Mouse (Mus musculus) stomach, embryonic 16.5 days (tissue): ENCODE data around the gene Vmn1r40. TPM values are rescaled to one million over a fixed set of nuclear protein-coding genes. Genes with fewer than 3 reads are reported as not detected.

Experiments used
- ATAC-seq: fragments of 200-750 bp; cut with Nextera tagmentation; 2 replicates; pipeline ENCODE4 v1.8.0; 2017; ENCODE audit warnings: moderate number of reproducible peaks, moderate TSS enrichment; ENCODE audit not compliant: insufficient read depth, low FRiP score
- H3K27ac ChIP-seq: fragments of 300-500 bp; sonication (generic); 2 replicates; pipeline ENCODE4 v1.5.1; 2014; ENCODE audit warnings: low read length
- H3K27me3 ChIP-seq: fragments of 300-500 bp; sonication (generic); 2 replicates; pipeline ENCODE4 v1.6.1; 2014; ENCODE audit warnings: low read length, control low read depth, mixed read lengths; ENCODE audit not compliant: control insufficient read depth, insufficient read depth
- H3K36me3 ChIP-seq: fragments of 300-500 bp; sonication (generic); 2 replicates; pipeline ENCODE4 v1.6.1; 2014; ENCODE audit warnings: low read length; ENCODE audit not compliant: control insufficient read depth, insufficient read depth
- H3K4me1 ChIP-seq: fragments of 300-500 bp; sonication (generic); 2 replicates; pipeline ENCODE4 v1.6.1; 2014; ENCODE audit warnings: low read length, control low read depth, mixed read lengths; ENCODE audit not compliant: control insufficient read depth, insufficient read depth
- H3K4me2 ChIP-seq: fragments of 300-500 bp; sonication (generic); 2 replicates; pipeline ENCODE4 v1.6.1; 2014; ENCODE audit warnings: low read depth, low read length, mixed read lengths
- H3K4me3 ChIP-seq: fragments of 300-500 bp; sonication (generic); replicated peaks from 2 replicates; pipeline ENCODE4 v1.5.1; 2014; ENCODE audit warnings: mild to moderate bottlenecking, low read length
- H3K9ac ChIP-seq: fragments of 300-500 bp; sonication (generic); 2 replicates; pipeline ENCODE4 v1.6.1; 2014; ENCODE audit warnings: low read length
- H3K9me3 ChIP-seq: fragments of 300-500 bp; sonication (generic); replicated peaks from 2 replicates; pipeline ENCODE4 v1.6.1; 2016; ENCODE audit warnings: low read length, control low read depth; ENCODE audit not compliant: control insufficient read depth
- WGBS: fragments of 180-500 bp; shearing (Covaris S2); extraction: QIAGEN DNeasy Blood & Tissue Kit; methylation state at CpG from one replicate; pipeline ENCODE4 v1.1.7; 2014; 5-methylcytosine and 5-hydroxymethylcytosine counted together
- polyA plus RNA-seq: library from polyadenylated mRNA; unstranded; fragments of >200 nt; fragmentation: Nextera tagmentation; extraction: Ambion mirVana; gene quantifications from 2 replicates; pipeline ENCODE4 v1.2.1, GENCODE M21; 2015

Gene Vmn1r40
- polyA plus RNA-seq, 1 experiment from 2014 or later = not detected

DNA sequence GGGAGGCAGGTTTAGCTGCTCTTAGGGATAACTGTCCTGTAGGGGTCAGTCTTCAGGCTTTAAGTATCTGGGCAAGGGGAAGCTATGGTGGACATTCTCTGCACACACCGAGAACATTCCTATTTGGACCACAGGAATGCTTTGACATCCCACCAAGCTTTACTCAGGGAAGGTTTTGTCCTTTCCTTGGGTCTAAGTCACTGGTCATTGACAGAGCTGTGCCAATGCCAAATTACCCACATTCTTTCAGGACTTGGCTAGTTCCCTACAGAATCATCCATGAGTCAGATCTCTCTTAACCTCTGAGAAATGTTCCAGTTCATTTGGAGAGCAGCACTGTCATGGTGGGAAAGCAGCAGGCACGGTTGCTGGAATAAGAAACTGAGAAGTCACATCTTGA is 716 bp upstream of the Vmn1r40 start:
- Histone ChIP-seq H3K4me1 (no peaks in the 10 kb centered on the region), H3K4me2 (no peak overlapping the region), H3K4me3 (no peak overlapping the region), H3K9ac (no peak overlapping the region), H3K27ac (no peak overlapping the region), H3K27me3 (no peaks in the 10 kb centered on the region), H3K9me3 (no peaks in the 10 kb centered on the region), H3K36me3 (no peaks in the 10 kb centered on the region)
- WGBS = 66% methylated on average over 2 of the region's 2 CpGs
- ATAC-seq = no peak

DNA sequence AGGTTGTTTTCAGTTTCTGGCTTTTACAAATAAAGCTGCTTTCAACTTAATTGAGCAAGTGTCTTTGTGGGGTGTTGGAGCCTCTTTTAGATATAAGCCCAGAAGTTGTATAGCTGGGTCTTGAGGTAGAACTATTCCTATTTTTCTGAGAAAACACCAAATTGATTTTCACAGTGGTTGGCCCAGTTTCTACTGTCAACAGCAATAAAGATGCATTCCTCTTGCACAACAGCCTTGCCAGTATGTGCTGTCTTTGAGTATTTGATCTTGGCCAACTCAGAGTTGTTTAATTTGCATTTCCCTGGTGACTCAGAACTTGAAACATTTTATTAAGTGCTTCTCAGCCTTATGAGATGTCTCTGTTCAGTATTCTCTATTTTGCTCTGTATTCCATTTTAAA is 10.7 kb downstream of the Vmn1r40 start:
- no peak overlapping the region for H3K9ac ChIP-seq
- no peaks in the 10 kb centered on the region for H3K27me3 ChIP-seq
- no peak for ATAC-seq
- no peak overlapping the region for H3K27ac ChIP-seq
- no peaks in the 10 kb centered on the region for H3K4me1 ChIP-seq
- H3K36me3 ChIP-seq = no peaks in the 10 kb centered on the region
- no peaks in the 10 kb centered on the region for H3K9me3 ChIP-seq
- no peak overlapping the region for H3K4me3 ChIP-seq
- H3K4me2 ChIP-seq = no peak overlapping the region

DNA sequence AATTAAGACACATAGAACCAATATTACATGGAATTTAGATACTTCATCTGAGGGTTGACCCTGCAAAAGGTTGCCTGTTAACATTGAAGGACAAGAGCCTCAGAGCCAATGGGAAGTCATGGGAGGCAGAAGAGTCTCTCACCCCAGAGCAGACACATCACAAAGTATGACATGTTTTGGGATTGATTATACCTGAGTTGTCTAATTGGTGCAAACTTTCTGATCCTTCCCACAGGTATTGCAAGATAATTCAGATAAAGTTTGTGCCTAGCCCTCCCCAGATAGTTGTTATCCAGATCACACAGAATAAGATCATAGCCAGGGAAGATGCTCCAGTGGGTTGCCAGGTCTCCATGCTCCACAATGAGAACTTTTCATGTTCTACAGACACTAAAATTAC is 33.1 kb downstream of the Vmn1r40 start, which contains the start of gene Vmn1r41:
Vmn1r41 (plus strand) TSS at position 301 of the 400 bp plus-strand sequence.
- ATAC-seq = no peak
- no peak within 1 kb of the TSS for H3K4me2 ChIP-seq

DNA sequence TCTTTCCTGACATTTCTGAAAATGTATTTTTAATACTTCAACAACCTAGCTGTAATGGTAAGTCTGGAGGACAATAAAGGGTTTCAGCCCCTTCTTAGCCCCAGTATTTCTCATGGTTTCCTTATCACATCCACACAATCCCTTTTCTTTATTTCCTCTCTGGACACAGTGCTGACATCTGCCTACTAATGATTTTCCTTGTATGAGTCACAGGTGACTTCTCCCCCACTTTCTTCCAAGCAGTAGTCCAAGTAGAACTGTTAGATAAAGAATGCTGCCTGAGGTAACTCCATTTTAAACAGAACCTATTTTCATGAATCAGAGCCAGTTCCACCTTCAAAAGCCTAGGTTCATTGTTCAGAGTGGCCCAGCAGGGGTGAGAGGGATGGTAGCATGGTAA is 35.5 kb downstream of the Vmn1r40 start:
- H3K4me1 ChIP-seq = no peaks in the 10 kb centered on the region
- H3K4me2 ChIP-seq = no peak overlapping the region
- H3K9me3 ChIP-seq = no peaks in the 10 kb centered on the region
- H3K4me3 ChIP-seq = no peak overlapping the region
- H3K27ac ChIP-seq = no peak overlapping the region
- H3K27me3 ChIP-seq = no peaks in the 10 kb centered on the region
- no peak overlapping the region for H3K9ac ChIP-seq
- no peak for ATAC-seq
- H3K36me3 ChIP-seq = no peaks in the 10 kb centered on the region

More for the DNA sequence above, 33.1 kb downstream of the Vmn1r40 start, which contains the start of gene Vmn1r41:
- H3K9me3 ChIP-seq = no peaks in the 10 kb centered on the region
- no peaks in the 10 kb centered on the region for H3K4me1 ChIP-seq
- no peak within 1 kb of the TSS for H3K27ac ChIP-seq
- no peaks in the 10 kb centered on the region for H3K36me3 ChIP-seq
- no peak within 1 kb of the TSS for H3K4me3 ChIP-seq
- H3K27me3 ChIP-seq = no peaks in the 10 kb centered on the region
- no peak within 1 kb of the TSS for H3K9ac ChIP-seq

Other genes starting within 250 kb of the Vmn1r40 start
- gene Chchd6, start 111.9 kb upstream of the Vmn1r40 start, polyA plus RNA-seq = 38.0 and 41.2 TPM in 2 replicates
- gene Txnrd3, start 63.6 kb upstream of the Vmn1r40 start, polyA plus RNA-seq = 6.6 and 8.0 TPM in 2 replicates
- gene Vmn1r41, start 33.2 kb downstream of the Vmn1r40 start, polyA plus RNA-seq = not detected in 2 replicates
- not detected in 2 replicates for gene Vmn1r42, start 168.9 kb downstream of the Vmn1r40 start, polyA plus RNA-seq
- 0.01 and 0.05 TPM in 2 replicates for gene Vmn1r43, start 168.9 kb downstream of the Vmn1r40 start, polyA plus RNA-seq
- not detected in 2 replicates for gene Vmn1r44, start 176.1 kb downstream of the Vmn1r40 start, polyA plus RNA-seq
- gene Vmn1r45, start 233.1 kb downstream of the Vmn1r40 start, polyA plus RNA-seq = not detected in 2 replicates